Mouse (Mus musculus) spleen, postnatal 36 days (tissue): ENCODE data around the gene Hipk2.

Source experiments
- DNase-seq, 2 experiments: peaks; one replicate each; pipeline ENCODE4 v3.0.0; 2022; ENCODE audit warnings: low spot score in 2 of 2, mixed read lengths in 1 of 2

The Hipk2 gene

DNA sequence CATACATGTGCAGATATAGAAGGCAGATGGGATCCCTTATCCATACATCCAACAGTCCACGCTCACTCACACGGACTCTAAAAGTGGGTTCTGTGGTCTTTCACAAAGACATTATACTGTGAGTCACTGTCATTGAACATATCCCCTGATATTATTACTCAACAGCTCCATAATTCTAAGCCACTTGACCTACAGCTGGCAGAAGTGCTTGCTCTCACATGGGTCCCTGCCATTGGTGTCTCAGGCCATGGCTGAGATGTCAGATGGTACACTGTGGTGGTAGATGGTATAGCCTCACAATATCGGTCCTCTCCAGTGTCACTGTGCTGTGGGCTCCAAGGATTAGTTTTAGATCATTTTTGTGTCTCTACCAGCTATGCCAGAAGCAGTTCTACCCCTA is 42.2 kb downstream of the Hipk2 start:
- DNase-seq = no peak

DNA sequence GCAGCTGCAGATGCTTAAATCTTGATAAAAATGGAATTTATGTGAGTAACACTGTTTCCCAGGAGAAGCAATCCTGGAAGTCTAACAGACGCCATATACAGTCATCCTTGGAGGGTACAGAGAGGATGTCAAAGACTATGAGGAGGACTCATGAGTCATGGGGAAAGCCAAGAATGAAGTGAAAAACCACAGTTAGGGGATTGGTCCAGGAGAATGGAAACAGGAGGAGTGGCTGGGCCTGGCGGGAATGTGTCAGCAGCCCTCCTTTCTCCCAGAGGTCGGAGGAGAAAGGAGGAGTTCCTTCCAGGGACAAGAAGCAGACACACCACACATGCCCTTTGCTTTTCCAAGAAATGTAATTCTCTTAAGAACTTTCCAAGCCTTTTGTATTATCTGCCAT is 46.5 kb downstream of the Hipk2 start:
- DNase-seq = no peak

DNA sequence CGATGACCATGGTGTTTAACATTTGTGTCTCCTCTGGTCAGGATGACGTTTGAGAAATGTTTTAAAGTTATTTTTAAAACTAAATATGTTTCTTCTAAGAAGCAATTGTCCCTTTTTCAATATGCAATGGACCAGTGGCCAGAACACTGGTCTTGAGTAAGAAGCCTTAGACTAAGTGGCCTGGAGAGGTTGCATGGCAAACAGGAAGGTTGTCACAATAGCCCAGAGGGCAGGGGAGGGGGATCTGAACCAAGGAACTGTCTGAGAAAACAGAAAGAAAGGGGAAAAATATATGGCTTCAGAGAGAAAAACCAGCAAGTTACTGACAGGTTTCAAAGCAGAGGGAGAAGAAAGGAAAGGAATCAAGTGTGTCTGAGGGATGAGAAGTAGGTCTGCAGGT is 47.8 kb downstream of the Hipk2 start:
- DNase-seq = no peak

DNA sequence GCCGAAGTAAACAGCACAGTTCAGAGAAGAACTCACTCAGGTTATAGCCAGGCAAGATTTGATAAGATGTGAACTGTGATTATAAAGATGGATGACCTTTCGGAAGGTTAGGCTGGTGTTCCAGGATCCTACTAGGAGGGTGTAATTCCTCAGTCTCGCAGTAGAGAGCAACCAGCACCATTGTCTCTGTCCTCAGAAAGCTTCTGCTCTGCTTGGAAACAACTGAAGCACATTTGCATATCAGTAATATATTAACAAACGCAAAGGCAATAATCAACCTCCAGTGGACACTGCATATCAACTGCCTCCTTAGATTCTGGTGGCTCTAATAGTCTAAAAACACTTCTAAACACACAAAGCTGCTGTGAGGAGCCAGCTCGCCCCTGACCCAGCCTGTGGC is 48.5 kb downstream of the Hipk2 start:
- no peak for DNase-seq

DNA sequence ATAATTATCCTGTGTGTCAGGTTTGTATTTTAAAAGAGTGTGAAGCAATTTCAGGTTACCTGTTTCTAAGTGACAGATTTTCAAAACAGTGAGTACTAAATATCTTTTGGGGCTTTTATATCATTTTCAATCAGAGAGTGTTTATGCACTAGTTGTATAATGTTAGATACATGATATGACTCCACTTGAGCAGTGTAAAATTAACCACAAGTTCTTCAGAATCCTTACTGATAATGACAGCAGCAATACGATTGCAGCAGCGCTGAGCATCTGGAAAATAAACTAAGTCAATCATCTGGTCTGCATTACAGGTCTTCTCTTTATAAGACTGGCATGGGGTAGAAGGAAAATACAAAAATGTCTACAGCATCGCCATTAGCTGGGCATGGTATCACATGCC is 49.1 kb downstream of the Hipk2 start:
- no peak for DNase-seq

DNA sequence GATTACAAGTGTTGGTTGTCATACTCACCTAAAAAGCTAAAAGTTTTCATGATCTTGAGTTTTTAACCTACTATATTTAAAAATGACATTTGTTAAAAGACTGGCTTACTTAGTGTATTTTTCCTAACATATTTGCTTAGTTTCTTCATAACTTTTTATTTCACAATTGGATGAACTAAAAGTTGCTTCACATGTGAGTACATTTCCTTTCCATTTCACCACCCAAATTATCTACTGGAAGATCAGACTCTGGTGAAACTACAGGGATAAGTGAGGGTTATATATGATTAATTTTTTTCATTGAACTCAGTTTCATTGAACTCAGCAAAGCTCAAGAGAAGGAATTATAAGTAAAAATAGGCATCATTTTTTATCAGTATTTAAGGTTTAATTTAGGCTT is 50.1 kb downstream of the Hipk2 start:
- no peak for DNase-seq

DNA sequence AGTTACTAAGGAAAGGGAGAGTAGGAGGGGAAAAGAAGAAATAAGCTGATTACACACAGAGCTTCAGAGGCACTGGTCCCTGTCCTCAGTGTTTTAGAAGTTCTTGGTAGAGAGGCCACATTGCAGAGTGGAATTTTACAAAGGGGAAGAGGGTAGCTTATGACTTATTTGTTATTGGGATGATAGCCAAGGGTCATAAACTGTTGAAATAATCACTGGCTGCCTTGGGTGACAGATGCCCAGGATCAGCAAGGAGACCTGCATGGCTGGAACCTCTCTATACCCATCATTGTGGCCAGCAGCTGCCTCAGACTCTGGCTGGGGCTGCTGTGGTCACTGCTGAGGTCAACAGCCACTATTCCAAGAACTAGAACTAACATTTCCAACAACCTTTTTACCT is 52.1 kb downstream of the Hipk2 start:
- DNase-seq = no peak

DNA sequence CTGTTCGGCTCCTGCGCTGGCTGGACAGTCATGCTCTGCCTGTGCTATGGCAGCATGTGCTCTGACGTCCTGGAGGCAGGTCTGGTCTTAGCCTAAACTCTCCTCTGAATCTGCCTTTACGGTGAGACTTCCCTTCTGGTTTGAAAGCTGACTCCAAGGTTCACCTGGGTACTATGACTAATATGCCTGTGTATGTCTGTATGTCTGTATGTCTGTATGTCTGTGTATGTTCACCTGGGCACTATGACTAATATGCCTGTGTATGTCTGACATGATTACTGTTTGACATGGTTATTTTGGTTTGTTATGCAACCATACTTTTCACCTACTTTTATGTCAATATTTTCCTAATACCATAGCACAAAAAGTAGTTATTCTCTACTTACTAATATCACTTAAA is 52.8 kb downstream of the Hipk2 start:
- DNase-seq = no peak

DNA sequence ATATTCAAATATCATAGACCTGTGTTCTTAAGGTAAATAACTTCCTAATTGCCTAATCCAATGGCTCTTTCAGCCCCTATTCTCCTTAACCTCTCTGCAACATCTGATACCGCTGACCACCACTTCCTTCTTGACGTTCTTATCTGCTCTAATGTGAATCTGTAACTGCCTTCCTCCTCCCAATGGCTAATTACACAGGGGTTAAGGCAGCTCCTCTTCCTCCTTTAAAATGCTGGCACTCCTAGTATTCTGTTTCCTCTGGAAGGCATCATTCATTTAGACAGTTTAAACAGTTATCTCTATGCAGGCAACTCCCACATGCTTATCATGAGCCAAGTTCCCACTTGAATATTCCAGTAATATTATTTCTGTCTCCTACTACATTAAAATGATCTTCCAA is 54.3 kb downstream of the Hipk2 start:
- DNase-seq = no peak

DNA sequence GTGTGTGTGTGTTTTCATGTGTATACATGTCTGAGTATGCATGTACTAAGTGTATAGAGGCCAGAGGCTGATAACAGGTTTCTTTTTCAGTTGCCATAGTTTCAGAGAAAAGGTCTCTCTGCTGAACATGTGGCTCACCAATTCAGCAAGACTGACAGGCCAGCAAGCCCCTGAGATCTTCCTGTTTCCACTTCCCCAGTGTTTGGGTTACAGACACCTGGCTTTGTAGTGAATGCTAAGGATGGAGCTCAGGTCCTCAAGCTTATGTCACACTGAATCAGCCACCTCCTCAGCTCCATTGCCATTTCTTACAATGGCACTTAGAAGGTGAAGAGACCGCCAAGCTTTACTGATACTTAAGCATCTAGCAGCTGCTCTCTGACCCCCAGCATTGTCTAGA is 55.1 kb downstream of the Hipk2 start:
- no peak for DNase-seq

DNA sequence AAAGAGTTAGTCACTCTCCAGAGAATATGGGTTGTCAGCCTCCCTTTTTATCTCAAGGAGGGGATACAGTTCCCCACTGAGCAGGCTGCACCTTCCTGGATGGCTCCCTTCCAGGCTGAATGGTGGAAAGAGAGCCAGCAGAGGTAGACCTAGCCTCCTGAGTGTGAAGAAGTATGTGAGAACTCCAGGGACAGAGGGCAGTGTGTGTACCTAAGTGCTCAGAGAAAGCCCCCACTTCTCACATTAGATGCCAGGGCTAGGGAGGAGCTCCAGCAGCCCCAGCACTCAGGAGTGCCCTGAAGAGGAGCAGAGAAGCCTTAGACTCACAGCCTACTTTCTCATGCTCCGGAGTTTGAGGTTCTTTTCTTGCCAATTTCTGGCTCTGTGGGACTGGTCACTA is 59.7 kb downstream of the Hipk2 start:
- DNase-seq = no peak

DNA sequence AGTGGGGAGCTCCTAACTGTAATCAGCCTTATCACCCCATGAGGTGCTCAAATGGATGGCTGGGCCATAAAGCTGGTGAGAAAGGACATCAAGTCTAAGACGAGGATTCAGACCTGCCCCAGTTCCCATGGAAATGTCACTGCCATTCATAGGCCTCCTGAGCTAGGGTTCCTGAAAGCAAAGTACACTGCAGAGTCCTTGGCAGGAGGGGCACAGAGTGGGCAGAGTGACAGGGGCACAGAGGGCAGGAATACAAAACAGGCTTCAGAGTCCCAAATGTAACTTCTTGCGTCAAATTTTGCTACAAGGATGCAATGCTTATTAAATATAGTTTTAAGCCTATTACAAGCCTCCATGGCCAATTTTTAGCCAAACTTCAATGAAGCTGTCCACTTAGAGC is 60.4 kb downstream of the Hipk2 start:
- no peak for DNase-seq

DNA sequence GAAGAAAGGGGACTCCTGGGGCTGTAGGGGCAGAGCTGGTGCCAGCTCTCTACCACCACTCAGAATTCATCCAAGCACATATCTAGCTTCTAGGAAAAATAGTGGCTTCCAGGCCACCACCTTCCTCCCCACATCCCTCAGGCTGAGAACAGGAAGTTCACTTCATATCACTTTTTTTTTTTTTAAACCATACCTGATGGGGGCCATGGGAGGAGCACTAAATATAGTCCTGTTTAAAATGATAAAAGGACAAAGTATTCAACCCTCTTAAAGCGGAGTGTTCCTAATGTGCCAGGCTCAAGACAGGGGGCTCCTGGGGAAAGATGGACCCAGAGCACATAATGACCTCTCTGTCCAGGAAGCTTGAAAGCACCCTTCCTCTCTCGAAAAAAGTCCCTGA is 61.3 kb downstream of the Hipk2 start:
- no peak for DNase-seq

DNA sequence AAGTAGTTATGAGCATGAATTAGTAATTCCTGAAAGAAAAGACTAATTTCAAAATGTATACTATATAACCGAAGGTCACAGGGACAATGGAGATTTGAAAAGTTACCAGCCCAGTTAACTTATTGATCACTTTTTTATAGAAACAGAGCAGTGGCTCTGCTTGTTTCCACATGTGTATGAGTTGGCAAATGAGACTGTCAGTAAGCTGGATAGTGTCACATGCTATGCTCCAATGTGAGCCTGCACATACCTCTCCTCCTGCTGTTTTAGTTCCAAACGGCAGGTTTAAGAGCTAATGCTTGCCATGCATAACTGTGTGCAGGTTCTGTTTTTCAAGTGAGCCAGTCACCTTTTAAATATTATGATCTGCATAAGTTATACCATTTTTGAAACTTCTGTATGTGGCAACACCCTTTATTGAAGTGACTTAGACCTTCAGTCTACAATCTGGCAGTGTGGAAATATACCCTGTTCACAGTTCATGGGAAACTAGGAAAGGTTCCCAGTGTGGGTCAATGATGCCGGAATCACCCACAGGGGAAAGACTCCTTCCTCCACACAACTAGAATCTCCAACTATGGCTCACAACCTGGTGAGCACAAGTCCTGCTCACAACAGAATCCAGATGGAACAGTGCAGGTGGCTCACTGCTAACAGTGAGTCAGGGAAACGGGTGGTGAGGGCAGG is 64.4 kb downstream of the Hipk2 start:
- no peak for DNase-seq

DNA sequence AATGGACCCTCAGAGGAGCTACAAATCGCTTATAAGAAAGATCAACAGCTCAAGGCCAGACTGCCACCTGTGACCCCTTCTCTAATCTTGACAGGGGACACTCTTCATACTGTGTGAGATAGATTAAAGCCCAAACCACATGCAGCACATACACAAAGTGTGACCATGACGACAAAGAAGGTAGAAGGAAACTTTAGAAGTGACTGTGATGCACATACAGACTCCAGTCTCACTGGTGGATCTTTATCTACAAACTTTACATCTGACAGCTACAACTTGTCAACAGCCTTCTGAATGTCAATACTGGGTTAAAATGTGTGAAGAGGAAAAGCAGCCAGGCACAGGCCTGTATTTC is 65.9 kb downstream of the Hipk2 start:
- DNase-seq = no peak

DNA sequence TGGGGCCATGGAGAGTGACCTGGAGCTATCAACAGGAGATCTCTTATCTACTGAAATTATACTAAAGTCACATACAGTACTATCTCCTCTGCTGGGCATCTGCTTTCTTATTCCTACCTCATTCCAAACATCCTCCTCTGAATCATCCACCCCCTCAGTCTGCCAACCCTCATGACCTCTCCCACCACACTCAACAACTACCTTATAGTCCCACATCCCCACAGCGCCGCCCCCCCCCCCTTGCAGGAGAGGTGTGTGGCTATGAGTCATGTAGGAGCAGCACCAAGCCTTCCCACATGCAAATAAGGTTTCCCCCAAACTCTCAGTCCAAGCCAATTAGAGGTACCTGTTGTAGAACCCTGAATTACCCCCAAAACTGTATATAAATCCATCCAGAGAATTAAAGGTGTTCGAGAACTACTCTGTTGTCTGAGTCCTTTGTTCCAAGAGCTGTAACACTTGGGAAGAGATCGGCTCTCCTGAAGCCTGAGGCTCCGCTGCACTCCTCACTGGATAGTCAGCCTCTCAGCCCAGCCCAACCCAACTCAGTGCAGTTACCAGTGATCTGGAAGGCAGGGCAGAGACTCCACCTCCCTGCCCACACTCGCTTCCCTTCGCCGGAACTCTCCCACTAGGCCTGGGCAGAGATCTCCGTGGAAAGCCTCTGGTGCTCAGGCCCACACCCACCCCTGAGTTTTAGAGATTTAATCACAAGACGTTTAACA is 66.4 kb downstream of the Hipk2 start:
- no peak for DNase-seq

DNA sequence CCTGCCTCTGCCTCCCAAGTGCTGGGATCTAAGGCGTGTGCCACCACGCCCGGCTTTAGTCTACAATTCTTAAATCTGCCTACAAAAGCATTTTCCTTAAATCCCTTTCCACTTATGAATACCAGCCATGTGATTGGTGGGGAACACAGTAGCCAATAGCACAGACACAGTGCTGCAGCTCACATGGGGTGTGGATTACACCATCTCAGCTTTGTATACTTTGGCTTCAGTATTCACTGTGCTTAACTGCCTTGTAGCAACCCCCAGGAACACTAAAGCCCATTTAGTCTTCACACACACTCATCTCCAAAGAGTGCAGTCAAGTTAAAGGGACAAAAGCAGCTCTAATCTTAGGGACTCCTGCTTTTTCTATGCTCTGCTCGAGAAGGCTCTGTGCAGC is 67.6 kb downstream of the Hipk2 start:
- no peak for DNase-seq

DNA sequence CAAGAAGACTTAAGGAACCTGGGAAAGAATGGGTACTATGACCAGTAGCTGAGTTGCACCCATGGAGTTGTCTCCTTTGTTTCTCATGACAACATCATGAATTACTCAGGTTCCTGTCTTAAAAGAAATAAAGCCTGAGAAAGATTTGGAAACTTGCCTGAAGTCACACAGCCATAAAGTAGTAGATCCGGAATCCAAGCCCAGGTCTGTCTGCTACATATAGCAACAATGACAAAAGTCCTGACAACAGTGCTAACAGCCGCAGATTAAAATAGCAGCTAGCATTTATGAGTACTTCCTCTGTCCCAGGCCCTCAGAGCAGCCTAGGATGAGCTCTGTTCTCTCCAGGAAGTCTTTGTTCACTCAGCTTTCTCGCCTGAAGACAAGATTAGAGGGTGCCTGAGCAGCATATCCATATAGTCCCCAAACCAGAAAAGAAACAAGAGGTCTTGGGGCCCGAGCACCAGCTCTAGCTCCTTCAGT is 69.0 kb downstream of the Hipk2 start:
- no peak for DNase-seq

DNA sequence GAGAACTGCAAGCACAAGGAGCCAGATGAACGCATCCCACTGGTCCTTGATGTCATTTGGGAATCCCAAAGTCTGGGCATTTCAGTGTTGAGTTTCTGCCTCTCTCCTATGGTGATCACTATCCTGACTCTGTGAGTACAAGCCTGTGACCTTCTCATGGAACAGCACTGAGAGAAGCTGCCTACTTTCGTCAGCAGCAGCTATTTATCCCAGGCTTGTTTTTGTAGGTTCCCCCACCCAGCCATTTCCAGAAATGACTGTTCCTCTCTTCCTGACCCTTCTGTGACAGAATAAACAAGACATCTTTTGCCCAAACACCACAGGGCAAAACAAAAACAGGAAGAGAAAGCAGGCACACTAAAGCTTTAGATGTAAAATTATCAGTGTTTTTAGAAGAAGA is 70.4 kb downstream of the Hipk2 start:
- no peak for DNase-seq

DNA sequence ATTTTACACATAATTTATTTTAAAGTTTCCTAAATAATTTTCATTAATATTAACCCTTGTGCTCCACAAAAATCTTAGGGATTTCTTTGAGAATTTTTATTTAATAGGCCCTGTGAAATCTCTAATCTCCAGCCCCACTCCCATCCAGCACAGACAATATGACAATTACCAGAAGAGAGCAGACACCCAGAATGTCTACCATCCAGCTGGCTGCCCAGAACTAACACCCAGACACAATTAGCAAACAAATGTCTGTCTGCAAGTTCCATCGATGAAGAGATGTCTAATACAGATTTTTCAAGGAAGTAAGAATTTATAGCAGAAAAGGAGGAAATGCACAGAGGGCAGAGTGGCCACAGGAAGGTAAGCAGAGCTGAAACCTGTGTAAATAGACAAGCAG is 74.7 kb downstream of the Hipk2 start:
- DNase-seq = no peak

DNA sequence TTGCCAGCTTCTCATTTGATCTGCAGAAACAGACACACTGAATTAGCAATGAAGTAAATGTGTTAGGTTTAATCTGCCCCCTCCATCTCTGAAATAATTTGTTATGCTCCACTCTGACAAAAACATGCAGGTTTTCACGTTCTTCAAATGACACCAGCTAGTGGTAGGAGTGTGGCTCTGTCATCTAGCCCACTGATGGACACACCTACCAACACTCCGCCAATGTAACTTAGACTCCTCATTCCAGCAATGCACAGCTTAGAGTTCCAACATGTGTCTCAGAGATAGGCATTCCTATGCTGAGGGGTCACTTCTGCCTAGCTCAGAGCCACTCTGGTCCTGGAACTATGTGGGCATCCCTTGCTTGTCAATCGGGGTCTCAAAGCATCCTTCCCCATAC is 78.4 kb downstream of the Hipk2 start:
- no peak for DNase-seq

DNA sequence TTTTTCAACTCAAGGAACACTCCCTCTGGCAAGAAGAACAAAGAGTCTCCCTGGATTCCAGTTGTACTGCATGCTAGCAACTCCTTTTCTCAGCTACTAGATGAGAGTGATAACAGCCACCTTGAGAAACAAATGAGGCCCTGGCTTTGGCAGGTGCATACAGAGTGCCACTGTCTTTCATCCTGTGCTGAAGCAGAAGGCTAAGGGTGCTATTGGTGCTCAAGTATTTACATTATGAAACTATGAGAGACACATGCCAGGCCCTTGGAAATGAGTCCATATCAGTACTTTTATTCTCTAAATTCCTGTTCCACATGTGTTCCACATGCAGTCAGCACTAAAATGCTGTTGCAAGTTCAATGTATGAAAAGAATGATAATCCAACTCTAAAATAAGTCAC is 79.0 kb downstream of the Hipk2 start:
- DNase-seq = no peak

DNA sequence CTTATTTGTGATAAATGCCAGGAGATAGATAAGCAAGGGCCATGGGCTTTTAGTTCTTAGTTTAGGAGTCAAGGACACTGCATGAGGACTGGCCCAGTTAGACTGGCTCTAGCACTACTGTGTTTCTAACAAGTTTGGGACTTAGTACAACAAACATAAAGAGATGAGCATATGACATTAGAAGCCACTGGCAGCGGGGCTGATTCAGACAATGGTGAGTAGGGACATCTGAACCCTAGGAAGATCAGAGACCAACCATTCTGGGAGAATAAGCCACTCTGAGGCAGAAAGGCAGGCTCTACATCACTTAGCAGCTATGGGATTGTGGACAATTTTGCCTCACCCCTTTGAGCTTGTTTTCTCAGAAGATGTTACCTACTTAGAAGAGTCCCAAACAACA is 79.6 kb downstream of the Hipk2 start:
- DNase-seq = no peak
